Mouse (Mus musculus) left cerebral cortex, adult 8-10 months (tissue): ENCODE results near the gene Gid4. TPM values are rescaled to one million over a fixed set of nuclear protein-coding genes. Genes with fewer than 3 reads are reported as not detected.
"Not testable (repeated sequence)": the region's sequence is repeated elsewhere in the genome, so short reads cannot be mapped to it uniquely, and the experiment has no call there.

Source experiments
- DNase-seq, 2 experiments: peaks; one replicate each; pipeline ENCODE4 v3.0.0; 2022; ENCODE audit warnings: low spot score in 2 of 2
- total RNA-seq, 4 experiments: library from RNA; stranded (reverse); gene quantifications; 2 replicates each; pipeline ENCODE4 v1.2.4; 2022

Gid4 gene
- total RNA-seq, 4 experiments from 2014 or later, result 45.6 to 53.8 (median 50.3) TPM

- DNase-seq, result no peak
These were observed 10.7 kb downstream of the Gid4 start for GRCm38 (mm10) chr11:60427628-60428027.

GRCm38 (mm10) chr11:60433501-60433900, 16.6 kb downstream of the Gid4 start:
- DNase-seq, result no peak

- no peak for DNase-seq
These were observed 18.2 kb downstream of the Gid4 start for GRCm38 (mm10) chr11:60435133-60435532.

- no peak for DNase-seq
These were observed 19.7 kb downstream of the Gid4 start for GRCm38 (mm10) chr11:60436618-60437017.

- DNase-seq, result not testable (repeated sequence)
These were observed 22.7 kb downstream of the Gid4 start for GRCm38 (mm10) chr11:60439621-60440020.

- no peak for DNase-seq
These were observed 23.2 kb downstream of the Gid4 start for GRCm38 (mm10) chr11:60440176-60440575.

GRCm38 (mm10) chr11:60442896-60443295, 26.0 kb downstream of the Gid4 start:
- DNase-seq, result no peak

GRCm38 (mm10) chr11:60444007-60444406, 27.1 kb downstream of the Gid4 start:
- no peak for DNase-seq

GRCm38 (mm10) chr11:60454080-60454744, 37.3 kb downstream of the Gid4 start, which contains the start of gene Drg2:
TSS of gene Drg2 (plus strand) at chr11:60454591.
- DNase-seq, result peak; percentile 76 to 92

GRCm38 (mm10) chr11:60454745-60455087, 37.8 kb downstream of the Gid4 start:
- no peak for DNase-seq

GRCm38 (mm10) chr11:60457973-60458372, 41.0 kb downstream of the Gid4 start:
- DNase-seq, result no peak

GRCm38 (mm10) chr11:60465943-60466380, 49.0 kb downstream of the Gid4 start:
- no peak for DNase-seq

GRCm38 (mm10) chr11:60469039-60469438, 52.1 kb downstream of the Gid4 start, which contains the start of gene Myo15:
TSS of gene Myo15 (plus strand) at chr11:60469339.
- no peak for DNase-seq

- DNase-seq, result no peak
These were observed 53.8 kb downstream of the Gid4 start for GRCm38 (mm10) chr11:60470743-60471142.

GRCm38 (mm10) chr11:60474534-60474933, 57.6 kb downstream of the Gid4 start:
- no peak for DNase-seq

GRCm38 (mm10) chr11:60475668-60476362, 58.9 kb downstream of the Gid4 start:
- DNase-seq, result no peak

- DNase-seq, result no peak
These were observed 61.2 kb downstream of the Gid4 start for GRCm38 (mm10) chr11:60478121-60478520.

GRCm38 (mm10) chr11:60486267-60486666, 69.3 kb downstream of the Gid4 start:
- DNase-seq, result no peak

- DNase-seq, result no peak
These were observed 75.8 kb downstream of the Gid4 start for GRCm38 (mm10) chr11:60492726-60493125.

GRCm38 (mm10) chr11:60495692-60496091, 78.7 kb downstream of the Gid4 start:
- DNase-seq, result no peak
